Mouse (Mus musculus): Measurements from ENCODE around the gene Naaladl2.
"Not testable (repeated sequence)": the region's sequence is repeated elsewhere in the genome, so short reads cannot be mapped to it uniquely, and the experiment has no call there.

Gene Naaladl2

GRCm38 (mm10) chr3:24314658-24315297 lies 829.3 kb downstream of the Naaladl2 start:
- no peak for DNase-seq (ENCODE audit: low spot score)

- DNase-seq (ENCODE audit: low spot score), result no peak
These were observed 918.6 kb downstream of the Naaladl2 start for GRCm38 (mm10) chr3:24225418-24225817.

- no peak for DNase-seq (ENCODE audit: low spot score)
These were observed 926.6 kb downstream of the Naaladl2 start for GRCm38 (mm10) chr3:24217476-24217875.

- DNase-seq (ENCODE audit: low spot score), result no peak
These were observed 977.5 kb downstream of the Naaladl2 start for GRCm38 (mm10) chr3:24166531-24166930.

GRCm38 (mm10) chr3:24163992-24164391 lies 980.1 kb downstream of the Naaladl2 start:
- DNase-seq (ENCODE audit: low spot score), result no peak

GRCm38 (mm10) chr3:24151086-24151815 lies 992.8 kb downstream of the Naaladl2 start:
- not testable (repeated sequence) for DNase-seq (ENCODE audit: low spot score)

GRCm38 (mm10) chr3:24142808-24143207 lies 1001.3 kb downstream of the Naaladl2 start:
- no peak for DNase-seq (ENCODE audit: low spot score)

- no peak for DNase-seq (ENCODE audit: low spot score)
These were observed 1006.1 kb downstream of the Naaladl2 start for GRCm38 (mm10) chr3:24138002-24138401.

GRCm38 (mm10) chr3:24126200-24126599 lies 1017.9 kb downstream of the Naaladl2 start:
- no peak for DNase-seq (ENCODE audit: low spot score)

- no peak for DNase-seq (ENCODE audit: low spot score)
These were observed 1020.0 kb downstream of the Naaladl2 start for GRCm38 (mm10) chr3:24124034-24124433.

- DNase-seq (ENCODE audit: low spot score), result no peak
These were observed 1025.9 kb downstream of the Naaladl2 start for GRCm38 (mm10) chr3:24118136-24118535.

- no peak for DNase-seq (ENCODE audit: low spot score)
These were observed 1029.2 kb downstream of the Naaladl2 start for GRCm38 (mm10) chr3:24114849-24115248.

- DNase-seq (ENCODE audit: low spot score), result no peak
These were observed 1030.7 kb downstream of the Naaladl2 start for GRCm38 (mm10) chr3:24113360-24113759.

- DNase-seq (ENCODE audit: low spot score), result no peak
These were observed 1037.7 kb downstream of the Naaladl2 start for GRCm38 (mm10) chr3:24106391-24106790.

GRCm38 (mm10) chr3:24079761-24080160 lies 1064.3 kb downstream of the Naaladl2 start:
- no peak for DNase-seq (ENCODE audit: low spot score)

- no peak for DNase-seq (ENCODE audit: low spot score)
These were observed 1072.8 kb downstream of the Naaladl2 start for GRCm38 (mm10) chr3:24071169-24071797.

- DNase-seq (ENCODE audit: low spot score), result no peak
These were observed 1073.5 kb downstream of the Naaladl2 start for GRCm38 (mm10) chr3:24070424-24071168.

GRCm38 (mm10) chr3:24048217-24048616 lies 1095.8 kb downstream of the Naaladl2 start:
- no peak for DNase-seq (ENCODE audit: low spot score)

GRCm38 (mm10) chr3:24001741-24002140 lies 1142.3 kb downstream of the Naaladl2 start:
- no peak for DNase-seq (ENCODE audit: low spot score)

GRCm38 (mm10) chr3:23973727-23974126 lies 1170.3 kb downstream of the Naaladl2 start:
- no peak for DNase-seq (ENCODE audit: low spot score)

- DNase-seq (ENCODE audit: low spot score), result no peak
These were observed 1171.1 kb downstream of the Naaladl2 start for GRCm38 (mm10) chr3:23972747-23973667.
